Mouse (Mus musculus): ENCODE measurements at regions not wholly inside any gene's neighbourhood (a gene's known extent, or its start where the extent isn't known, plus 50 kb on each side); places are given as distances from the start of the nearest gene placed in this dataset.
"Not testable (repeated sequence)": the region's sequence is repeated elsewhere in the genome, so short reads cannot be mapped to it uniquely, and the experiment has no call there.

DNA sequence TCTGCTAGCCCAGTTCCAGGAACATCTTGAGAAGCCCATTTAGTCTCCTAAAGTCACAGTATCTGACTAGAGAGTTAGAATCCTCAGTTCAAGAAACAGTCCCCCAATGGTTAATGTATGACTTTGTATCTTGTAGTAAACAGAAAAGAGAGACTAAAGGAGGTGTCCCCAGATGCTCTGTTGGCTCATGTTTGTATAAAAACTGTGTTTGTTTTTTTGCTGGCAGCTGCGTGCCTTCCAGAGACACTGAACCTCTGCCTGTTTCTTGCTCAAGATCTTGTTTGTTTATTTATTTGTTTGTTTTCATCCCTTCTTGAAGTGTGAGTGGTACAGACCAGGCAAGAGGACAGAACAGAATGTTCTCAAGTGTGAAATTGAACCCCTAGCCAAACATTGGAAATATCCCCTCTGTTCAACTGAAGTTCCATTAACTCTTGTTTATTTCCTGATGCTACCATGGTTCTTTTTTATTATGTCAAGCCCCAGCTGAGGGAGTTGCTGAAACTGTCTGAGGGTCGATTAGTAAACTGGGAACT is 451.3 kb upstream of the Ube2e3 start:
- DNase-seq, result no peak

GRCm38 (mm10) chr2:78412985-78413384 is 454.9 kb upstream of the Ube2e3 start:
- DNase-seq, result no peak

DNA sequence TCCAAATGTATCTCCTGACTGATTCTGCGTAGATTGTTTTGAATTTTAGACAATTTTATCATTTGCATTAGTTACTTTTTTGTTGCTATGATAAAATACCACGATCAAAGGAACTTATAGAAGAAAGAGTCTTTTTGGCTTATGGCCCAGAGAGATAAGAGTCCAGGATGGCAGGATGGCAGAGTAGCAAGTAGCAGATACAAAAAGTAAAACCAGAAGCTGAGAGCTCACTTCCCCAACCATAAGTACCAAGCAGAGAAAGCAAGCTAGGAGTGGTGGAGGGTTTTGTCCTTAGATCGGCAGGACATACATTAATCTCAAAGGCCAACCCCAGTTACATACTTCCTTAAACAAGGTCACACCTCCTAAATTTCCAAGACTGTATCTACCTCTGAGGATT is 457.7 kb upstream of the Cwc22 start:
- DNase-seq, result no peak

DNA sequence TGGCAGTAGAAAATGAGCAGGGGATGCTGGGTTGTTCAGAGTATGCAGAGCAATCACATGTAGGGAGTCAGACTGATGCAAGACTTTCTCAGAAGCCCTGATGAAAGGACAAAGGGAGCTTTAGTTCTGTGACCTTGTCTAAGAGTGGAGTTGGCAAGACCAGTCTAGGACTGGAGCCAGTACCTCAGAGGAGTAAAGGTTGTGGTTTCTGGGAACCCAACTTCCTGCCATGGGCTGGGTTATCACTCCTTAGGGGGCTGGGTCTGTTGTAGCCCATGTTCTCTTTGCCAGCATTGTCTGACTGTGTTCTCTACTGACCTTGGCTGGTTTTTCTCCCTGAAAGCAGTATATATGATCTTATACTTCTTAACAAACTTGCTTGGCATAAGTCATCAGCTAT is 453.1 kb upstream of the Cwc22 start:
- DNase-seq, result no peak

- DNase-seq, result no peak
Observed at GRCm38 (mm10) chr2:78396924-78397323, 450.7 kb upstream of the Cwc22 start.

DNA sequence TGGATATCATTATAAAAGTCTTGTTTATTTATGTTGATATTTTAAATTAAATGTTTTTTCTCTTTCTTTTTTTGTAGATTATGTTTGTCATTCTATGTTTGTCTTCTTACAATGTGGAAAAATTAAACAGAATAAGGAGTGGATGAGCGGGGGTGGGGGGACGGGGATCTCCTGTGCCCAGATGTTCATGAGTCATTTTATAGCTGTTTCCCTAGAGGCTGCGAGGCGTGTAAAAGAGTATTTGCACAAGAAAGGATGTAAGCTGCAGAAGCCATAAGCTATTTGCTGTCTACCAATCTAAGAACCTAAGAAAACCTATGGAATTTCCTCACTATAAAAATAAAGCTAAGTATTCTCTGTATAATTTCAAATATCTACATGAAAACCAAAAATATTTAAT is 446.9 kb upstream of the Cwc22 start:
- DNase-seq, result no peak

DNA sequence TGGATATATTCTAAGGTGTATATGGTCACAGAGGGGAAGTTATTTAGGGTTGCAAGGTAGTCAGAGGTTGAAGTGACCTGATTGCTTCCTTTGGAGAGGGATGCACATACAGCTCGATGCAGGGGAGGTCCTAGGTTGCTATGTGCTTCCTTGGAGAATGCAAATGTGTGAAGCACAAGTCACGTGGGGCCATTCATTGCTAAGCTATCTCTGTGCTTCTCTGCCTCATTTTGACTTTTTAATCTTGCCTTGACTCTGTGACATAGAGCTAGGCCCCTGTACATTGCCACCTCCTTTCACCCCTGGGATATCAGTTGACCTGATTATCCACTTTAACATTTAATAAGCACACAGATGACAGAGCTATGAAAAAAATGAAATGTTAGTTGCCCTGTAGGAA is 446.2 kb upstream of the Cwc22 start:
- DNase-seq, result no peak

- peak in 1 of 2 experiments; percentile 2 for DNase-seq
Observed at GRCm38 (mm10) chr2:78388001-78388400, 441.8 kb upstream of the Cwc22 start.

DNA sequence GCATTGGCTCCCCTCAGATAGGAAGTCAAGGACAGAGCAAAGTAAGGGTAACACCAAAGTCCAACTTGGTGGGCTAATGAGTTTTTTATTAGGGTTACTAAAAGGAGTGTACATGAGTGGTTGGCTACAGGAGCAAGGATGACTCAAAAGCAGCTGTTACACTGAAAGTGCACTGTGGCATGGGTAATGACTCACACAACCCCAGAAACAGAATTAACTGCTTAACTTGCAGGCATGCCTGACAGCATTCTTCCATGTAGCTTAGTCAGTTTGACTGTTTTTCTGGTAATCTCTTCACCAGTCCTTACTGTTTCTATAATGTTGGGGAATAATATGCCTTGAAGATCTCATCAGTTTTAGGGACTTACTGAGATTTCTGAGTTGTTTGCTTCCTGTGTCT is 435.1 kb upstream of the Cwc22 start:
- no peak for DNase-seq

GRCm38 (mm10) chr2:78331736-78332475 is 385.7 kb upstream of the Cwc22 start:
- DNase-seq, result peak; percentile 70 to 83

DNA sequence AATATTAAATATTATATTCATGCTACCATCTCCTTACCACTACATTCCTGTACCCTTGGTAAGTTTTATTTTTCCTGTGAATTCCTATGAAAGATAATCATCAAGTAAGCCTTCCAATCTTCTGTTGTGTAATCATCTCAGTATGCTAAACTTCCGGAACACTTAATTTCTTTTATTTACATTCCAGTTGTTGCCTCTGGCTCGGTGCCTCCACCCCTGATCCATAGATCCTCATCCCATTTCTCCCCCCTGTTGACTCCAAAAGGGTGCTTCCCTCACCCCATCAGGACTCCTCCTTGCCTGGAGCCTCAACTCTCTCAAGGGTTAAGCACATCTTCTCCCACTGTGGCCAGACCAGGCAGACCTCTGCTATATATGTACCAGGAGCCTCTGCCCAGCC is 379.9 kb upstream of the Cwc22 start:
- DNase-seq, result no peak

- no peak for DNase-seq
Observed at GRCm38 (mm10) chr2:78322216-78322965, 376.2 kb upstream of the Cwc22 start.

GRCm38 (mm10) chr2:78311766-78312491 is 365.8 kb upstream of the Cwc22 start:
- peak; percentile 16 to 30 for DNase-seq

DNA sequence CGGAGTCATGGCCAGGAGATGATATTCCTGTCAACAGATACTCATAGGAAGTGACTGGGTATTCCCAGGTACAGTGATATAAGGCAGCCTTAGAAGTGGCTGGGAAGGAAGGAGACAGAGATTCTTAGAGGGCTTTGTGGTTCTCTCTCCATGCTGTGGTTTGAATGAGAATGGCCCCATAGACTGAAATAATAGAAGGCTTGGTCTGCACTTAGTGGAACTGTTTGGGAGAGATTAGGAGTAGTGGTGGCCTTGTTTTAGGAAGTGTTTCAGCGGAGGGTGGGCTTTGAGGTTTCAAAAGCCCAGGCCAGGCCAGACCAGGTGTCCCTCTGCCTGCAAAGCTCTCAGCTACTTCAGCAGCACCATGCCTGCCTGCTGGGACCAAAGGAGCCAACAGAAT is 363.2 kb upstream of the Cwc22 start:
- no peak for DNase-seq

GRCm38 (mm10) chr2:78306897-78307296 is 360.7 kb upstream of the Cwc22 start:
- no peak for DNase-seq

- DNase-seq, result no peak
Observed at GRCm38 (mm10) chr2:78291665-78292064, 345.5 kb upstream of the Cwc22 start.

DNA sequence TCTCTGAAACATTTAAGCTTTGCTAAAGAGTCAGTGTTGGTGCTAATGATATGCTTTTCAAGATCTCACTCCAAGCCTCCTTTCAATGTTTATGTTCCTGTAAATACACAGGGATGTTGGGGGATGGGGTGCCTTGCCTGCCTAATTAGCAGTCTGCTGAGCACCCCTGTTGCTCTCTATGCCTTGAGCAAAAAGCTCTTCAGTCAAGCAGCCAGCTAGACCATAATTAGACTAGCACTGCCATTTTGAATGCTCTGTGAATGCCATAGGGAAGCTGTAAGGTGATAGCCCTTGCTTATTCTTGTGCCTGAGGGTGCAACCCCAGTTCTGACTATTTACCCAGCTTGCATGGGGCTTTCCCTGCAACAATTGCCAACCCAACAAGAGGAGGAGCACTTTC is 338.6 kb upstream of the Cwc22 start:
- no peak for DNase-seq

DNA sequence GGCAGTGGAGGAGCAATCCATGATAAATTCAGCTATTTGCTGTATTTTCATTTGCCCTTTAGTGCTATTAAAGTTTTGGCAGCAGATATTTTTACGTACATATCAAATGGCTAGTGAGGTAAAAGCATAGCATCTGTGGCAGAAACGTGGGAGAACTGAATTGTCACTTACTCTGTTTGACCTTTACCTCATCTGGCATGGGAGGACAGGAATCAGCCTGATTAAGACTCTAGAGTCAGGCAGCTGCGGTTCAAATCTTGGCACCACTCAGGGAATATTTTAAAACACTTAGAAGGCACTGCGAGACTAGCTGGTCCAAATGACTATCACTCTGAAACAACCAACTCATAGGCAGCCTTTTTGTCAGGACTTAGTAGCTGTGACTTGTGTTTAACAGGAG is 337.4 kb upstream of the Cwc22 start:
- no peak for DNase-seq

- not testable (repeated sequence) for DNase-seq
Observed at GRCm38 (mm10) chr2:78281846-78282245, 335.7 kb upstream of the Cwc22 start.

DNA sequence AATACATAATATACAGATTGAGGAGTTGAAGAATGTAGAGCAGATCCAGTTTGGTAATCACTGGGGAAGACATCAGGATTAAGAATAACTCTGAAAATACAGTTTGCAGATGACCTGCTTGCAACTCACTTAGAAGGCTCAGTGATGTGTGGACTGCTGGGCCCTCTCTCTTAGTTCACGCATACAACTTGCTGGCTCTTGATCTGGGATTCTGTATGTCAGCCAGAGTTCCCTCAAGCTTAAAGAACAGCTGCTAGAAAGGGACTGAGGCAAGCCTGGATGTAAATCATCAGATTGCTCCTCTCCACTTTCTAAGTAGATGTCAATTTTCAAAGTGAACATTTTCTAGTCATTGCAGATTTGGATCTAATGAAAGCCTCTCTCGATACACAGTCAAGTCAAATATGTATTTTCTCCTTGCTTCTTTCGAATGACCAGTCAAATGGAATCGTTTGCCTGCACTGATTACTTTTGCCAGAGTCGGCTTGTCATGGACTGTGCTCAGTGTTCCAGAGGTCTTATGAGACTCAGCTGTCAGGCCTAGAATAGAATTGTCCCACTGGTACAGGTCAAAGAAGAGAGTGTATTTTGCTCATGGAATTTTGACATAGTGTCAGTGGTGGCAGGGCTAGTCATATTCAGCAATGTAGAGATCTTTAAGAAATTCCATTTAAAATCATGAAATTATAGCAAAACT is 334.2 kb upstream of the Cwc22 start:
- no peak for DNase-seq

GRCm38 (mm10) chr2:78279382-78280056 is 333.3 kb upstream of the Cwc22 start:
- DNase-seq, result peak in 1 of 2 experiments; percentile 8

DNA sequence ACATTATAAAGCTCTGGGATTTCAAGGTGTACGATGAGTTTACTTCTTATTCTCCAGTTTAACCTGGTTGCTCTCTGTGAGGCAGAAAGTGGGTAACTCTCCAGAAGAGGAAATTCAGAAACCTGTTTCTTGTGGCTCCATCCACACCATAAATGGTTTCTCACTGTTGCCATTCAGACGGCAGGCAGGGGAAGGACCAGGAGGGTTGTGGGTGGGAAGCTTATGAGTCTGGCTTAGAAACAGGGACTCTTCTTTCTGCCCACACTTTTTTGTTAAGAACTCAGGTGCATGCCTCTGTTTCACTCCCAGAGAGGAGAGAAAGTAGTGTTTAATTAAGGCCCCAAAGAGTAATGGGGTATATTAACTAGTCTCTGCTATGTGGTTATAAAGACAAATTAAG is 332.5 kb upstream of the Cwc22 start:
- no peak for DNase-seq
